Mouse (Mus musculus) embryonic facial prominence, embryonic 15.5 days (tissue): Measurements from ENCODE around the gene Tex46. TPM values are rescaled to one million over a fixed set of nuclear protein-coding genes. Genes with fewer than 3 reads are reported as not detected.

ENCODE experiments used
- ATAC-seq: fragments of 200-750 bp; cut with Nextera tagmentation; 2 replicates; pipeline ENCODE4 v1.8.0; 2017; ENCODE audit warnings: low read depth, moderate TSS enrichment; ENCODE audit not compliant: insufficient number of reproducible peaks, low FRiP score, low TSS enrichment
- H3K27ac ChIP-seq: fragments of 300-500 bp; sonication (generic); replicated peaks from 2 replicates; pipeline ENCODE4 v1.5.1; 2015; ENCODE audit warnings: mild to moderate bottlenecking, inconsistent platforms
- H3K27me3 ChIP-seq: fragments of 300-500 bp; sonication (generic); 2 replicates; pipeline ENCODE4 v1.6.1; 2015; ENCODE audit warnings: inconsistent platforms
- H3K36me3 ChIP-seq: fragments of 300-500 bp; sonication (generic); 2 replicates; pipeline ENCODE4 v1.6.1; 2015; ENCODE audit warnings: mild to moderate bottlenecking, inconsistent platforms
- H3K4me1 ChIP-seq: fragments of 300-500 bp; sonication (generic); 2 replicates; pipeline ENCODE4 v1.6.1; 2015; ENCODE audit warnings: inconsistent platforms
- H3K4me2 ChIP-seq: fragments of 300-500 bp; sonication (generic); replicated peaks from 2 replicates; pipeline ENCODE4 v1.6.1; 2015; ENCODE audit warnings: mild to moderate bottlenecking, inconsistent platforms
- H3K4me3 ChIP-seq: fragments of 300-500 bp; sonication (generic); replicated peaks from 2 replicates; pipeline ENCODE4 v1.5.1; 2015; ENCODE audit warnings: mild to moderate bottlenecking, inconsistent platforms
- H3K9ac ChIP-seq: fragments of 300-500 bp; sonication (generic); 2 replicates; pipeline ENCODE4 v1.6.1; 2015; ENCODE audit warnings: inconsistent platforms
- H3K9me3 ChIP-seq: fragments of 300-500 bp; sonication (generic); replicated peaks from 2 replicates; pipeline ENCODE4 v1.6.1; 2016; ENCODE audit warnings: inconsistent platforms
- WGBS: fragments of 180-500 bp; shearing (Covaris S2); methylation state at CpG from one replicate; pipeline ENCODE4 v1.1.7; 2015; 5-methylcytosine and 5-hydroxymethylcytosine counted together
- polyA plus RNA-seq: library from polyadenylated mRNA; unstranded; fragments of >200 nt; fragmentation: Nextera tagmentation; extraction: Ambion mirVana; gene quantifications from 2 replicates; pipeline ENCODE4 v1.2.1, GENCODE M21; 2015

The Tex46 gene
- polyA plus RNA-seq, 1 experiment from 2014 or later, result not detected

- no peak overlapping the region for H3K4me3 ChIP-seq
- no peak overlapping the region for H3K4me2 ChIP-seq
- H3K27ac ChIP-seq, result no peak overlapping the region
- WGBS, result 93% methylated on average over 3 of the region's 3 CpGs
- no peak overlapping the region for H3K9ac ChIP-seq
- H3K36me3 ChIP-seq, result no peaks in the 10 kb centered on the region
- peaks cover 19% of the 10 kb centered on the region for H3K4me1 ChIP-seq
- no peak for ATAC-seq
- no peaks in the 10 kb centered on the region for H3K9me3 ChIP-seq
- no peaks in the 10 kb centered on the region for H3K27me3 ChIP-seq
Observed at GRCm38 (mm10) chr4:136599869-136600268, 10.4 kb upstream of the Tex46 start.

- no peaks in the 10 kb centered on the region for H3K36me3 ChIP-seq
- no peak overlapping the region for H3K27ac ChIP-seq
- peak overlapping the region; percentile 55 for H3K4me2 ChIP-seq
- no peaks in the 10 kb centered on the region for H3K9me3 ChIP-seq
- 84% methylated on average over 2 of the region's 2 CpGs for WGBS
- ATAC-seq, result no peak
- H3K9ac ChIP-seq, result no peak overlapping the region
- peaks cover 14% of the 10 kb centered on the region for H3K4me1 ChIP-seq
- no peaks in the 10 kb centered on the region for H3K27me3 ChIP-seq
- H3K4me3 ChIP-seq, result peak overlapping the region; percentile 69
Observed at GRCm38 (mm10) chr4:136600536-136600935, 9.7 kb upstream of the Tex46 start.

- Histone ChIP-seq H3K27ac (peak overlapping the region; percentile 90), H3K9ac (peak overlapping the region; percentile 75), H3K4me2 (peak overlapping the region; percentile 55), H3K9me3 (no peaks in the 10 kb centered on the region), H3K4me3 (peak overlapping the region; percentile 69), H3K27me3 (no peaks in the 10 kb centered on the region), H3K36me3 (no peaks in the 10 kb centered on the region), H3K4me1 (peaks cover 12% of the 10 kb centered on the region)
- WGBS, result under 1% methylated on average over 13 of the region's 13 CpGs
- ATAC-seq, result no peak
Observed at GRCm38 (mm10) chr4:136601476-136601875, 8.8 kb upstream of the Tex46 start.

- Histone ChIP-seq H3K4me3 (peak overlapping the region; percentile 69), H3K9me3 (no peaks in the 10 kb centered on the region), H3K36me3 (no peaks in the 10 kb centered on the region), H3K27ac (peak overlapping the region; percentile 90), H3K27me3 (no peaks in the 10 kb centered on the region), H3K9ac (peak overlapping the region; percentile 75), H3K4me1 (peaks cover 12% of the 10 kb centered on the region), H3K4me2 (peak overlapping the region; percentile 55)
- ATAC-seq, result peak; percentile 53; the same call in 1 of the 2 replicates
- WGBS, result under 1% methylated on average over 61 of the region's 68 CpGs
Observed at GRCm38 (mm10) chr4:136602018-136602554, 8.2 kb upstream of the Tex46 start.

- H3K9me3 ChIP-seq, result no peaks in the 10 kb centered on the region
- peak within 1 kb of the TSS; percentile 75 for H3K9ac ChIP-seq
- H3K4me3 ChIP-seq, result peak within 1 kb of the TSS; percentile 69
- under 1% methylated on average over 44 of the region's 45 CpGs for WGBS
- no peaks in the 10 kb centered on the region for H3K36me3 ChIP-seq
- H3K27me3 ChIP-seq, result no peaks in the 10 kb centered on the region
- peak within 1 kb of the TSS; percentile 90 for H3K27ac ChIP-seq
- H3K4me2 ChIP-seq, result peak within 1 kb of the TSS; percentile 55
- H3K4me1 ChIP-seq, result peaks cover 12% of the 10 kb centered on the region
- peak; percentile 88 for ATAC-seq
Observed at GRCm38 (mm10) chr4:136602568-136602967, 7.7 kb upstream of the Tex46 start, which contains the start of gene Kdm1a. Gene Kdm1a (minus strand): TSS chr4:136602723.

GRCm38 (mm10) chr4:136605756-136606485 lies 4.3 kb upstream of the Tex46 start:
- Histone ChIP-seq H3K9me3 (no peaks in the 10 kb centered on the region), H3K4me2 (no peak overlapping the region), H3K4me1 (peaks cover 6% of the 10 kb centered on the region), H3K27me3 (no peaks in the 10 kb centered on the region), H3K4me3 (no peak overlapping the region), H3K36me3 (no peaks in the 10 kb centered on the region), H3K9ac (no peak overlapping the region), H3K27ac (no peak overlapping the region)
- ATAC-seq, result no peak
- WGBS, result 91% methylated on average over 19 of the region's 19 CpGs

GRCm38 (mm10) chr4:136613657-136614056 lies 3.4 kb downstream of the Tex46 start:
- H3K4me2 ChIP-seq, result no peak overlapping the region
- H3K4me3 ChIP-seq, result no peak overlapping the region
- no peak overlapping the region for H3K9ac ChIP-seq
- H3K9me3 ChIP-seq, result no peaks in the 10 kb centered on the region
- no peaks in the 10 kb centered on the region for H3K4me1 ChIP-seq
- no peak overlapping the region for H3K27ac ChIP-seq
- 52% methylated on average over 7 of the region's 7 CpGs for WGBS
- no peak for ATAC-seq
- H3K27me3 ChIP-seq, result no peaks in the 10 kb centered on the region
- no peaks in the 10 kb centered on the region for H3K36me3 ChIP-seq

- H3K9ac ChIP-seq, result no peak overlapping the region
- 4% methylated on average over 1 of the region's 1 CpGs for WGBS
- H3K36me3 ChIP-seq, result no peaks in the 10 kb centered on the region
- no peak overlapping the region for H3K27ac ChIP-seq
- 0 out of 2 replicates have a peak, but pooled peaks cover 3% of the 10 kb centered on the region for H3K27me3 ChIP-seq
- H3K9me3 ChIP-seq, result no peaks in the 10 kb centered on the region
- no peaks in the 10 kb centered on the region for H3K4me1 ChIP-seq
- H3K4me3 ChIP-seq, result no peak overlapping the region
- no peak overlapping the region for H3K4me2 ChIP-seq
- no peak for ATAC-seq
Observed at GRCm38 (mm10) chr4:136621336-136621735, 11.1 kb downstream of the Tex46 start.

GRCm38 (mm10) chr4:136621956-136622355 lies 11.7 kb downstream of the Tex46 start:
- H3K27ac ChIP-seq, result no peak overlapping the region
- H3K36me3 ChIP-seq, result no peaks in the 10 kb centered on the region
- H3K4me3 ChIP-seq, result no peak overlapping the region
- WGBS, result 47% methylated on average over 5 of the region's 5 CpGs
- H3K4me2 ChIP-seq, result no peak overlapping the region
- no peak for ATAC-seq
- H3K9ac ChIP-seq, result no peak overlapping the region
- 0 out of 2 replicates have a peak, but pooled peaks cover 3% of the 10 kb centered on the region for H3K27me3 ChIP-seq
- H3K4me1 ChIP-seq, result no peaks in the 10 kb centered on the region
- no peaks in the 10 kb centered on the region for H3K9me3 ChIP-seq

GRCm38 (mm10) chr4:136622388-136622787 lies 12.2 kb downstream of the Tex46 start, which contains the start of gene Lactbl1:
Gene Lactbl1 (plus strand): TSS chr4:136622621.
- H3K27ac ChIP-seq, result no peak within 1 kb of the TSS
- H3K27me3 ChIP-seq, result 0 out of 2 replicates have a peak, but pooled peaks cover 3% of the 10 kb centered on the region
- no peak within 1 kb of the TSS for H3K9ac ChIP-seq
- 47% methylated on average over 6 of the region's 6 CpGs for WGBS
- H3K4me2 ChIP-seq, result no peak within 1 kb of the TSS
- no peaks in the 10 kb centered on the region for H3K4me1 ChIP-seq
- H3K9me3 ChIP-seq, result no peaks in the 10 kb centered on the region
- no peaks in the 10 kb centered on the region for H3K36me3 ChIP-seq
- no peak for ATAC-seq
- H3K4me3 ChIP-seq, result no peak within 1 kb of the TSS

- WGBS, result 67% methylated on average over 6 of the region's 6 CpGs
Observed at GRCm38 (mm10) chr4:136626590-136626989, 16.4 kb downstream of the Tex46 start.

More at GRCm38 (mm10) chr4:136626590-136626989, 16.4 kb downstream of the Tex46 start:
- Histone ChIP-seq H3K4me3 (no peak overlapping the region), H3K27me3 (0 out of 2 replicates have a peak, but pooled peaks cover 3% of the 10 kb centered on the region), H3K4me2 (no peak overlapping the region), H3K27ac (no peak overlapping the region), H3K9ac (no peak overlapping the region), H3K9me3 (no peaks in the 10 kb centered on the region), H3K36me3 (no peaks in the 10 kb centered on the region), H3K4me1 (no peaks in the 10 kb centered on the region)
- no peak for ATAC-seq
